Mouse (Mus musculus) stomach, postnatal 0 days (tissue): ENCODE data around the gene Unc5b.

Experiments
- CTCF ChIP-seq: IDR thresholded peaks from 2 replicates; pipeline ENCODE4 v1.5.1; 2016; ENCODE audit warnings: antibody characterized with exemption, low read depth, mild to moderate bottlenecking, moderate library complexity
- EP300 ChIP-seq: optimal IDR thresholded peaks from 2 replicates; pipeline ENCODE3; 2016; ENCODE audit warnings: antibody characterized with exemption

DNA sequence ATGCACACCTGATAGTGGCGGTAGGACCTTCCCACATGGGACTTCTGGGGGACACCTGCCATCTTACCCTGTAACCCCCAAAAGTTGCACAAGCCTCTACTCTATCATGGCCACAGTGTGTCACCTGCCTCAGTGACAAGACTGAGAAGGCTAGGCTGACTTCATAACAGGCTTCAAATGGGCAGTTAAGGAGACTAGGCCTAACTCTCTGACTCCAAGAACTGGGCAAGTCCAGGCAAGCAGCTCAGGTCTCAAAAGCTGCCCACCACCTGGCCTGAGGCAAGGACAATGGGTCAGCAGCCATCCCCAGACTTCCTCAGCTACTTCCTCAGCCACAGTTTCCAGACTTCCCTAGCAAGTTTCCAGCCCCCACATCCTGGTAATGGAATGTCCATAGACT is 95.6 kb downstream of the Unc5b start:
- TF ChIP-seq CTCF (no peak), EP300 (no peak)
